19 mouse cellular contexts compared by ENCODE assay signal in the genomic region with DNA sequence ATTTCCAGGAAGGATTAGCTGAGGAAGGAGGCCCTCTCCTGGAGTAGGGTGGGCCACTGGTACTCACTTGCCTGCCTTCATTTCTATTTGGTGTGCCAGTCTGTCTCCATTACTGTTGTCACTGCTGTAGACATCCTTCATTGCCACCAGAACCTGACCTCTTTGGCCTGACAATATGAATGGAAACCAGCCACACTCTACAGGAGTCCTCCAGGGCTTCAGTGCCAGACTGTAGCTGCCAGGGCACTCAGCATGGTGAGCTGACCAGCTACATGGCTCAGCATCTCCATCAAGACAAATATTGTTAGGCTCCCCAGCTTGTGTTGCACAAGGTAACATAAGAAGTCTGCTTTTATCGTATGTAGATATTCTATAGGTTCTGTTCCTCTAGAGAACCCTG.
DNase-seq lines count a peak whose midpoint lies in the region; ATAC-seq and TF ChIP-seq lines count a peak whose summit lies in the region.
"Had no signal": no experiment of that assay in that cellular context is flagged by ENCODE, and none has a peak within 500 bp of the region (broad histone marks: within the 10 kb centered on the region; RNA-seq: fewer than 3 reads in every experiment).

No protein-coding gene starts in this region.

- H3K4me1 ChIP-seq in cerebellum, adult 2 months (ENCODE audit: control insufficient read depth, insufficient read depth, low read length), result peaks cover 8% of the 10 kb centered on the region; the same call in 1 of the 2 replicates
- H3K4me1 ChIP-seq: embryonic facial prominence, embryonic 15.5 days; forebrain, embryonic 10.5 days; forebrain, embryonic 12.5 days had no signal

- no peaks in the 10 kb centered on the region; the same call in 1 of the 2 replicates for H3K27me3 ChIP-seq in cerebellum, adult 2 months (ENCODE audit: control insufficient read depth, insufficient read depth, low read length)
- H3K27me3 ChIP-seq: embryonic facial prominence, embryonic 13.5 days; embryonic facial prominence, embryonic 15.5 days; forebrain, embryonic 12.5 days had no signal

- no peak overlapping the region for H3K4me3 ChIP-seq in cerebellum, adult 2 months (replicated peaks; ENCODE audit: insufficient read depth, low read depth, low read length)
- H3K4me3 ChIP-seq: embryonic facial prominence, embryonic 13.5 days; embryonic facial prominence, embryonic 15.5 days; erythroblast, embryonic 14.5 days; forebrain, embryonic 10.5 days; forebrain, embryonic 12.5 days; gastrocnemius, adult 2 months had no signal

- WGBS in cerebellum, adult 2 months, result 22% methylated on average over 1 of the region's 1 CpGs

- no peak for TF ChIP-seq CTCF in cerebellum, adult 2 months (IDR thresholded peaks at IDR 0.05; ENCODE audit: borderline replicate concordance, insufficient read depth, low read depth, low read length)

- H3K27ac ChIP-seq in cerebellum, adult 2 months (ENCODE audit: insufficient read depth, low read length), result no peak overlapping the region
- H3K27ac ChIP-seq: embryonic facial prominence, embryonic 13.5 days; embryonic facial prominence, embryonic 15.5 days; forebrain, embryonic 10.5 days; forebrain, embryonic 12.5 days; gastrocnemius, adult 2 months had no signal

- no peak for TF ChIP-seq POLR2A in cerebellum, adult 2 months (IDR thresholded peaks at IDR 0.05; ENCODE audit: borderline replicate concordance, insufficient read depth, low read length)

- ATAC-seq in megakaryocyte-erythroid progenitor cell, adult 5-6 weeks (replicated peaks; ENCODE audit: low FRiP score, low TSS enrichment, poor library complexity, severe bottlenecking), result no peak
- ATAC-seq: forebrain, embryonic 14.5 days; forebrain, embryonic 16.5 days had no signal

- DNase-seq in cerebellum, adult 2 months, result peak; percentile 11 to 40
- DNase-seq in cerebellum, adult 11 months, result no peak
- peak; percentile 66 to 69 for DNase-seq in cerebellum, postnatal 10 days
- DNase-seq in cerebellum, adult 9-11 months, result no peak
- peak; percentile 24 to 47 for DNase-seq in cerebellum, postnatal 25 days
- peak; percentile 12 to 24 for DNase-seq in cerebellum, postnatal 36 days
- DNase-seq: adrenal gland, adult 2 months; adrenal gland, postnatal 10 days; adrenal gland, postnatal 25 days; embryo, embryonic 11 days; gastrocnemius, adult 2 months had no signal

Comparison
In these comparisons a context has a peak if more than half of its experiments do, and no peak if none do; other contexts are left out.
1. DNase-seq: peak in cerebellum, adult 2 months (2 of 2), cerebellum, postnatal 10 days (2 of 2), cerebellum, postnatal 25 days (2 of 2) and cerebellum, postnatal 36 days (2 of 2); none in cerebellum, adult 11 months (single experiment) and cerebellum, adult 9-11 months (single experiment).